Mouse (Mus musculus): ENCODE measurements around the gene Etnk1.

DNA sequence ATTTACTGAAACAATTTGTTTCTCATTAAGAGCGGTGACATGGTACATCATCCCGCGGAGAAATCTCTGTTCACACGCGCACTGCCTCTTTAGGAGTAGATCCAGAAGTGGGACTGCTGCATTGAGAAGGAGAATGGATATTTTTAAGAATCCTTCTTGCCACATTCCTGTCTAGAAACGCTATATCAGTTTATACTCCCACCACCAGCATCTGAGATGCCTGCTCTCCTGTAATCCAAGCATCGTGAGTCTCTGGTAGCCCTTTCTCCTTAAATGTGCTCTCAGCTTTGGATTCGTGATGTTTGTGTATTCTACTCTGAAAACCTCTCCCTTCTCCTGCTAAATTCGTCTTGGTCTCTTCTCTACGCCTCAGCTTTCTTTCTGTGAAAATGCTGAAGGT lies 98.5 kb downstream of the Etnk1 start:
- no peak for TF ChIP-seq TAL1 (IDR thresholded peaks at IDR 0.05; ENCODE audit: low read length)
- no peak for TF ChIP-seq GATA1 (IDR thresholded peaks at IDR 0.05; ENCODE audit: low read length)

Data from erythroblast, embryonic 14.5 days (primary cell).